Mouse (Mus musculus): Measurements from ENCODE around the gene Sap30.
A peak's percentile ranks its signal among the peaks of the same experiment; 100 is the strongest.

Gene Sap30

DNA sequence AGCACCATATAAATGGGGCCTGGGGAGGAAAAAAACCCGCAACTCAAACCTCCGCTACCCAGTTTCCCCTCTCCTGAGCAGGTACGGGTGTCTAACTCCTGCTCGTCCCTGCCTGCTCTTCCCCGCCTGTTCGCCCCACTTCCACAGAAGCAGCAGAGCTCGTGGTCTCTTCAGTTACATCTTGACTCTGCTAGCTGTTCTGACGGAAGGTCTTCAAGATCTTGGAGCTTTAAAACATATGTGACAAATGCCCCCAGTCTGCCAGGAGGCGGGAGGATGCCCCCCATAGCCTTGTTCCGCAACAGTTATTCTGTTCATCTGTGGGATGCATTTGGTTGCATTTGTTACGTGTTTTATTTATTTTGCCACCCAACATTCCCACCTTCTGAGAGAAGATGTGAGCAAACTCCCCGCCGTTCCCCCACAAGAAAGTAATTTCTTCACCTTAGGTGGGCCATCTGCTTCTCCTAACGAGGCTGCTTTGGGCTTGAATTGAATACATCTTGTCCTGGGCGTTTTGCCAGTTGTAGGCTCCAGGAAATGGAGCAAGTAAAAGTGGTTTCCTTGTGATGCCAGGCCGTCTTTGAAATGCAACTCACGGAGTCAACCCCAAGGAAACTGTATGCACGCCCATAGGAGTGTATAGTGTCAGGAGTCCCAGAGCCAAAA lies 51.8 kb downstream of the Sap30 start:
- DNase-seq, result peak; percentile 45

DNA sequence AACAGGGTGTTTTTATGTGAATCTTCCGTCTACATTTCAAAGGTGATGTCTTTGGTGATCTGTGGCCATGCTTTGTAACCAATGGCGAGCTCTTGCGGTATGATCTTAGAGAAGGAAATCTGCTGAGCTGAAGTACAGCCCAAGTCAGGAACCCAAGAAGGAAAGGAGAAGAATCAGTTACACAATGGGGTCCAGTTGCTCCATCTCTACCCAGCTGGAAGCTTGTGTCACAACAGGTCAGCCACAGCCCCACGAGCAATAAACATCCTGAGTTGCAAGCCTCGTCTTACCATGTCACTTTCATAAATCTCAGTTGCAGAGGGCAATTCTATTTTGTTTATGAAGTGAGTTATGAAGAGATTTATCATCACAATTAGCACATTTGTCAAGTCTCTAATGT lies 54.9 kb downstream of the Sap30 start:
- peak; percentile 29 for DNase-seq
